Mouse (Mus musculus) left cerebral cortex, adult 11 months (tissue): ENCODE data around the gene Zfp966.
"Not testable (repeated sequence)": the region's sequence is repeated elsewhere in the genome, so short reads cannot be mapped to it uniquely, and the experiment has no call there.

Source experiments
- DNase-seq: peaks from one replicate; pipeline ENCODE4 v3.0.0; 2022; ENCODE audit warnings: low spot score

Gene Zfp966

GRCm38 (mm10) chr2:175931000-175931399 is at the start of gene Zfp966:
Zfp966 (minus strand) TSS chr2:175931100.
- DNase-seq: not testable (repeated sequence)

GRCm38 (mm10) chr2:175965031-175965430 is 34.1 kb upstream of the Zfp966 start, which contains the start of gene Gm2026:
Gm2026 (plus strand) TSS chr2:175965331.
- not testable (repeated sequence) for DNase-seq

- not testable (repeated sequence) for DNase-seq
These were observed 61.9 kb downstream of the Zfp966 start, which contains the start of gene Gm6710 for GRCm38 (mm10) chr2:175869024-175869423. Gm6710 (plus strand) TSS chr2:175869219.
